Mouse (Mus musculus): ENCODE results near the gene Crmp1. TPM values are rescaled to one million over a fixed set of nuclear protein-coding genes. Genes with fewer than 3 reads are reported as not detected.
A peak's percentile ranks its signal among the peaks of the same experiment; 100 is the strongest.

Crmp1 gene
- polyA plus RNA-seq, 1 experiment from 2014 or later: 15.6 TPM

- TF ChIP-seq CTCF (IDR thresholded peaks at IDR 0.05; ENCODE audit: low read depth): no peak
- Histone ChIP-seq H3K36me3 (ENCODE audit: insufficient read depth) (no peaks in the 10 kb centered on the region), H3K4me1 (ENCODE audit: insufficient read depth) (no peaks in the 10 kb centered on the region), H3K27me3 (ENCODE audit: insufficient read depth, low read length) (peaks cover 70% of the 10 kb centered on the region), H3K4me2 (peak overlapping the region; percentile 60), H3K27ac (ENCODE audit: low read depth) (no peak overlapping the region; the same call in 1 of the 2 replicates), H3K9ac (no peak overlapping the region; the same call in 1 of the 2 replicates), H3K9me3 (ENCODE audit: low read depth, low read length) (no peaks in the 10 kb centered on the region), H3K4me3 (ENCODE audit: low read depth, low read length) (peak overlapping the region; percentile 43)
- under 1% methylated on average over 42 of the region's 42 CpGs for WGBS
- ATAC-seq (ENCODE audit: insufficient read depth) (peak; percentile 42), DNase-seq (peak; percentile 68)
These were observed 3.9 kb downstream of the Crmp1 start for GRCm38 (mm10) chr5:37245651-37246050.

GRCm38 (mm10) chr5:37246138-37246910 lies 4.6 kb downstream of the Crmp1 start:
- Histone ChIP-seq H3K9me3 (ENCODE audit: low read depth, low read length) (no peaks in the 10 kb centered on the region), H3K27me3 (ENCODE audit: insufficient read depth, low read length) (peaks cover 64% of the 10 kb centered on the region), H3K4me3 (ENCODE audit: low read depth, low read length) (peak overlapping the region; percentile 43), H3K9ac (no peak overlapping the region; the same call in 1 of the 2 replicates), H3K36me3 (ENCODE audit: insufficient read depth) (no peaks in the 10 kb centered on the region), H3K27ac (ENCODE audit: low read depth) (no peak overlapping the region), H3K4me2 (peak overlapping the region; percentile 60), H3K4me1 (ENCODE audit: insufficient read depth) (no peaks in the 10 kb centered on the region)
- WGBS: 1% methylated on average over 31 of the region's 37 CpGs
- no peak for TF ChIP-seq CTCF (IDR thresholded peaks at IDR 0.05; ENCODE audit: low read depth)
- no peak for ATAC-seq (ENCODE audit: insufficient read depth)
- peak; percentile 29 for DNase-seq

GRCm38 (mm10) chr5:37247456-37247855 lies 5.7 kb downstream of the Crmp1 start:
- Histone ChIP-seq H3K4me2 (no peak overlapping the region), H3K36me3 (ENCODE audit: insufficient read depth) (no peaks in the 10 kb centered on the region), H3K9ac (no peak overlapping the region), H3K9me3 (ENCODE audit: low read depth, low read length) (no peaks in the 10 kb centered on the region), H3K27ac (ENCODE audit: low read depth) (no peak overlapping the region), H3K4me3 (ENCODE audit: low read depth, low read length) (no peak overlapping the region), H3K27me3 (ENCODE audit: insufficient read depth, low read length) (peaks cover 52% of the 10 kb centered on the region), H3K4me1 (ENCODE audit: insufficient read depth) (no peaks in the 10 kb centered on the region)
- ATAC-seq (ENCODE audit: insufficient read depth): no peak
- no peak for DNase-seq
- TF ChIP-seq CTCF (IDR thresholded peaks at IDR 0.05; ENCODE audit: low read depth): no peak
- 31% methylated on average over 4 of the region's 4 CpGs for WGBS

- 78% methylated on average over 3 of the region's 3 CpGs for WGBS
- no peak overlapping the region for H3K9ac ChIP-seq
- H3K4me2 ChIP-seq: no peak overlapping the region
- DNase-seq (no peak), ATAC-seq (ENCODE audit: insufficient read depth) (no peak)
- H3K9me3 ChIP-seq (ENCODE audit: low read depth, low read length): no peaks in the 10 kb centered on the region
- H3K36me3 ChIP-seq (ENCODE audit: insufficient read depth): no peaks in the 10 kb centered on the region
- H3K27me3 ChIP-seq (ENCODE audit: insufficient read depth, low read length): peaks cover 38% of the 10 kb centered on the region
- TF ChIP-seq CTCF (IDR thresholded peaks at IDR 0.05; ENCODE audit: low read depth): no peak
- no peaks in the 10 kb centered on the region for H3K4me1 ChIP-seq (ENCODE audit: insufficient read depth)
- H3K4me3 ChIP-seq (ENCODE audit: low read depth, low read length): no peak overlapping the region
- H3K27ac ChIP-seq (ENCODE audit: low read depth): no peak overlapping the region
These were observed 7.1 kb downstream of the Crmp1 start for GRCm38 (mm10) chr5:37248870-37249269.

- WGBS: 56% methylated on average over 3 of the region's 3 CpGs
- H3K4me1 ChIP-seq (ENCODE audit: insufficient read depth): no peaks in the 10 kb centered on the region
- H3K36me3 ChIP-seq (ENCODE audit: insufficient read depth): no peaks in the 10 kb centered on the region
- H3K9me3 ChIP-seq (ENCODE audit: low read depth, low read length): no peaks in the 10 kb centered on the region
- no peak overlapping the region for H3K4me3 ChIP-seq (ENCODE audit: low read depth, low read length)
- TF ChIP-seq CTCF (IDR thresholded peaks at IDR 0.05; ENCODE audit: low read depth): no peak
- H3K27ac ChIP-seq (ENCODE audit: low read depth): no peak overlapping the region
- H3K9ac ChIP-seq: no peak overlapping the region
- ATAC-seq (ENCODE audit: insufficient read depth) (no peak), DNase-seq (no peak)
- no peak overlapping the region for H3K4me2 ChIP-seq
- peaks cover 11% of the 10 kb centered on the region for H3K27me3 ChIP-seq (ENCODE audit: insufficient read depth, low read length)
These were observed 9.9 kb downstream of the Crmp1 start for GRCm38 (mm10) chr5:37251596-37251995.

- ATAC-seq (ENCODE audit: insufficient read depth) (no peak), DNase-seq (no peak)
- Histone ChIP-seq H3K27ac (ENCODE audit: low read depth) (no peak overlapping the region), H3K4me2 (no peak overlapping the region), H3K4me1 (ENCODE audit: insufficient read depth) (no peaks in the 10 kb centered on the region), H3K36me3 (ENCODE audit: insufficient read depth) (no peaks in the 10 kb centered on the region), H3K4me3 (ENCODE audit: low read depth, low read length) (no peak overlapping the region), H3K9me3 (ENCODE audit: low read depth, low read length) (no peaks in the 10 kb centered on the region), H3K9ac (no peak overlapping the region), H3K27me3 (ENCODE audit: insufficient read depth, low read length) (peaks cover 6% of the 10 kb centered on the region; the same call in 1 of the 2 replicates)
- 78% methylated on average over 9 of the region's 9 CpGs for WGBS
- TF ChIP-seq CTCF (IDR thresholded peaks at IDR 0.05; ENCODE audit: low read depth): no peak
These were observed 10.5 kb downstream of the Crmp1 start for GRCm38 (mm10) chr5:37252101-37252804.

GRCm38 (mm10) chr5:37254523-37254922 lies 12.8 kb downstream of the Crmp1 start:
- H3K27ac ChIP-seq (ENCODE audit: low read depth): no peak overlapping the region
- no peak overlapping the region for H3K9ac ChIP-seq
- no peaks in the 10 kb centered on the region for H3K4me1 ChIP-seq (ENCODE audit: insufficient read depth)
- no peak for ATAC-seq (ENCODE audit: insufficient read depth)
- DNase-seq: no peak
- no peak for TF ChIP-seq CTCF (IDR thresholded peaks at IDR 0.05; ENCODE audit: low read depth)
- H3K27me3 ChIP-seq (ENCODE audit: insufficient read depth, low read length): no peaks in the 10 kb centered on the region
- 76% methylated on average over 4 of the region's 4 CpGs for WGBS
- no peaks in the 10 kb centered on the region for H3K9me3 ChIP-seq (ENCODE audit: low read depth, low read length)
- no peak overlapping the region for H3K4me2 ChIP-seq
- H3K4me3 ChIP-seq (ENCODE audit: low read depth, low read length): no peak overlapping the region
- H3K36me3 ChIP-seq (ENCODE audit: insufficient read depth): no peaks in the 10 kb centered on the region

Data from lung, embryonic 14.5 days (tissue).